Mouse (Mus musculus): ENCODE measurements around the gene 1110051M20Rik. TPM values are rescaled to one million over a fixed set of nuclear protein-coding genes. Genes with fewer than 3 reads are reported as not detected.
A peak's percentile ranks its signal among the peaks of the same experiment; 100 is the strongest.
"Not testable (repeated sequence)": the region's sequence is repeated elsewhere in the genome, so short reads cannot be mapped to it uniquely, and the experiment has no call there.

1110051M20Rik gene
- 98.5 and 98.6 TPM in 2 replicates for polyA plus RNA-seq (2014; fragmentation: Nextera tagmentation; extraction: Ambion mirVana)

GRCm38 (mm10) chr2:91444286-91444892 is at the start of gene 1110051M20Rik:
Gene 1110051M20Rik, minus strand, starts transcription at chr2:91444704.
- Histone ChIP-seq H3K9me3 (ENCODE audit: control insufficient read depth, low read length) (no peaks in the 10 kb centered on the region), H3K4me3 (ENCODE audit: low read depth, low read length) (peak within 1 kb of the TSS; percentile 59), H3K27ac (ENCODE audit: low read depth, low read length) (no peak within 1 kb of the TSS), H3K4me1 (ENCODE audit: control insufficient read depth, insufficient read depth, low read length) (no peaks in the 10 kb centered on the region), H3K4me2 (ENCODE audit: low read depth) (peak within 1 kb of the TSS; percentile 50), H3K36me3 (ENCODE audit: control insufficient read depth, insufficient read depth, low read length) (no peaks in the 10 kb centered on the region), H3K9ac (ENCODE audit: low read length) (peak within 1 kb of the TSS; percentile 62), H3K27me3 (ENCODE audit: control insufficient read depth, insufficient read depth, low read length) (no peaks in the 10 kb centered on the region)
- peak; percentile 92 for ATAC-seq (ENCODE audit: insufficient read depth, low FRiP score, low TSS enrichment)
- peak; percentile 88 for DNase-seq (ENCODE audit: low spot score)
- WGBS: under 1% methylated on average over 19 of the region's 19 CpGs

GRCm38 (mm10) chr2:91493981-91494380 is 49.5 kb upstream of the 1110051M20Rik start:
- no peak for ATAC-seq (ENCODE audit: insufficient read depth, low FRiP score, low TSS enrichment)
- Histone ChIP-seq H3K4me2 (ENCODE audit: low read depth) (no peak overlapping the region), H3K9me3 (ENCODE audit: control insufficient read depth, low read length) (no peaks in the 10 kb centered on the region), H3K4me1 (ENCODE audit: control insufficient read depth, insufficient read depth, low read length) (no peaks in the 10 kb centered on the region), H3K36me3 (ENCODE audit: control insufficient read depth, insufficient read depth, low read length) (peaks cover 19% of the 10 kb centered on the region), H3K27me3 (ENCODE audit: control insufficient read depth, insufficient read depth, low read length) (no peaks in the 10 kb centered on the region), H3K4me3 (ENCODE audit: low read depth, low read length) (no peak overlapping the region), H3K27ac (ENCODE audit: low read depth, low read length) (no peak overlapping the region), H3K9ac (ENCODE audit: low read length) (no peak overlapping the region)
- whole genome bisulfite sequencing: 94% methylated on average over 9 of the region's 9 CpGs
- DNase-seq (ENCODE audit: low spot score): no peak

DNA sequence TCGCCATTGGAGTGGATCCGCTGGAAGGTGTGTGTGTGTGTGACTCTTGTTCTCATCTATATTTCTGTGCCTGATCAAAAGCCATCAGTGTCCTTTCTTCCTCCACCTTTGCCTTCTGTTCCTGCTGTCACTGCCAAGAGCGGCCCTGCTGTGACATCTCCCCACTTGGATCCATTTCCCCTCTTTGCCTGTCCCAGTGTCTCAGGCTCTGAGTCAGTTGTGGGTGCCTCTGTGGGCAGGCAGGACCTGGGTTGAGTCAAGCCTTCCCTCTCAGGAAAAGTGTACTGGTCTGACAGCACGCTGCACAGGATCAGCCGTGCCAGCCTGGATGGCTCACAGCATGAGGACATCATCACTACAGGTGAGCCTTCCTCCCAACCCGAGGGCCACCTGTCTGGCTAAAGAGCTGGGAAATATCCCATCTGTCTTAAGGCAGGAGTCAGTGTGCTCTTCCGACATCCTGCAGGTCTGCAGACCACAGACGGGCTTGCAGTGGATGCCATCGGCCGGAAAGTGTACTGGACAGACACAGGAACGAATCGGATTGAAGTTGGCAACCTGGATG is 47.6 kb upstream of the 1110051M20Rik start:
- no peaks in the 10 kb centered on the region for H3K27me3 ChIP-seq (ENCODE audit: control insufficient read depth, insufficient read depth, low read length)
- DNase-seq (ENCODE audit: low spot score) (no peak), ATAC-seq (ENCODE audit: insufficient read depth, low FRiP score, low TSS enrichment) (no peak)
- H3K9me3 ChIP-seq (ENCODE audit: control insufficient read depth, low read length): no peaks in the 10 kb centered on the region
- H3K27ac ChIP-seq (ENCODE audit: low read depth, low read length): no peak overlapping the region
- no peak overlapping the region for H3K4me2 ChIP-seq (ENCODE audit: low read depth)
- H3K4me3 ChIP-seq (ENCODE audit: low read depth, low read length): no peak overlapping the region
- H3K36me3 ChIP-seq (ENCODE audit: control insufficient read depth, insufficient read depth, low read length): peaks cover 21% of the 10 kb centered on the region
- WGBS: 95% methylated on average over 12 of the region's 12 CpGs
- H3K9ac ChIP-seq (ENCODE audit: low read length): no peak overlapping the region; the same call in 1 of the 2 replicates
- no peaks in the 10 kb centered on the region for H3K4me1 ChIP-seq (ENCODE audit: control insufficient read depth, insufficient read depth, low read length)

- not testable (repeated sequence) for DNase-seq (ENCODE audit: low spot score); H3K27me3 ChIP-seq (ENCODE audit: control insufficient read depth, insufficient read depth, low read length); H3K4me3 ChIP-seq (ENCODE audit: low read depth, low read length); H3K9me3 ChIP-seq (ENCODE audit: control insufficient read depth, low read length); H3K4me2 ChIP-seq (ENCODE audit: low read depth); H3K4me1 ChIP-seq (ENCODE audit: control insufficient read depth, insufficient read depth, low read length); ATAC-seq (ENCODE audit: insufficient read depth, low FRiP score, low TSS enrichment); H3K27ac ChIP-seq (ENCODE audit: low read depth, low read length); H3K9ac ChIP-seq (ENCODE audit: low read length)
- H3K36me3 ChIP-seq (ENCODE audit: control insufficient read depth, insufficient read depth, low read length): peaks cover 12% of the 10 kb centered on the region
- 90% methylated on average over 1 of the region's 3 CpGs for WGBS
These were observed 42.8 kb upstream of the 1110051M20Rik start for GRCm38 (mm10) chr2:91487295-91487694.

DNA sequence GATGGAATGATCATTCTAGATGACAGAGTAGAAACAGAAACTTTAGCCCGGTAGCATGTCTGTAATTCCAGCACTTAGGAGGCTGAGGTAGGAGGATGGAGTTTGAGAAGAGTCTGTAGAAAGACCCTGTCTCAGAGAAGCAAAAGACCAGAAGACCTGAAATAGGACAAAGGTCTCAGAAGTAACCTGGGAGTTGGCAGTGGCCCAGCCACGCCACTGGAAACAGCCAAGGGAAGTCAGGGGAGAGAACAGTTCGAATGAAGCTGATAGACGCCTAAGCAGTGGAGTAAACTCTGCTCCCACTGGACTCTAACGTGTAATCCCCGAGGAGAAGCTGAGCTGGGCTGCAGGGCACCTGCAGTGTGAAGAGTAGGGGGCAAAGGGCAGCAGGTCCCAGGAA is 40.8 kb upstream of the 1110051M20Rik start:
- ATAC-seq (ENCODE audit: insufficient read depth, low FRiP score, low TSS enrichment): no peak
- 89% methylated on average over 6 of the region's 6 CpGs for WGBS

DNA sequence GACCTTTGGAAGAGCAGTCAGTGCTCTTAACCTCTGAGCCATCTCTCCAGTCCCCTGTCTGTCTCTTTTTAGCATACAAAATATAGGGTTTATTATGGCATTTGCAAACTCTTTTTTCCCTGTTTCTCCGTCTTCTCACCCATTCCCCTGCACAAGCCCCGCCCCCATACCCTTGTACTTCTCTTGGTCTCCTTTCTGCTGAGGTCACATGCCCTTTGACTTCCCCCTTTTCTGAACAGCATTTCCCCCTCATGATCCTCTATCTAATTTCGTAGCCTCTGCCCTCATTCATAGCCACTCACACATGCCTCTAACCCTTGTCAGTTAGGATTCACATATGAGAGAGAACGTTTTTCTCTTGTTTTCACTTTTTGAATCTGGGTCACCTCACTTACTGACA is 40.2 kb upstream of the 1110051M20Rik start:
- no peak for ATAC-seq (ENCODE audit: insufficient read depth, low FRiP score, low TSS enrichment)
- 84% methylated on average over 4 of the region's 4 CpGs for WGBS
- no peak for DNase-seq (ENCODE audit: low spot score)
- Histone ChIP-seq H3K4me1 (ENCODE audit: control insufficient read depth, insufficient read depth, low read length) (no peaks in the 10 kb centered on the region), H3K9ac (ENCODE audit: low read length) (no peak overlapping the region), H3K4me3 (ENCODE audit: low read depth, low read length) (no peak overlapping the region), H3K4me2 (ENCODE audit: low read depth) (no peak overlapping the region), H3K27me3 (ENCODE audit: control insufficient read depth, insufficient read depth, low read length) (no peaks in the 10 kb centered on the region), H3K9me3 (ENCODE audit: control insufficient read depth, low read length) (no peaks in the 10 kb centered on the region), H3K27ac (ENCODE audit: low read depth, low read length) (no peak overlapping the region), H3K36me3 (ENCODE audit: control insufficient read depth, insufficient read depth, low read length) (peaks cover 8% of the 10 kb centered on the region)

More for the DNA sequence above, 40.8 kb upstream of the 1110051M20Rik start:
- no peak for DNase-seq (ENCODE audit: low spot score)
- Histone ChIP-seq H3K4me3 (ENCODE audit: low read depth, low read length) (no peak overlapping the region), H3K4me2 (ENCODE audit: low read depth) (no peak overlapping the region), H3K9ac (ENCODE audit: low read length) (no peak overlapping the region), H3K9me3 (ENCODE audit: control insufficient read depth, low read length) (no peaks in the 10 kb centered on the region), H3K4me1 (ENCODE audit: control insufficient read depth, insufficient read depth, low read length) (no peaks in the 10 kb centered on the region), H3K36me3 (ENCODE audit: control insufficient read depth, insufficient read depth, low read length) (peaks cover 11% of the 10 kb centered on the region), H3K27ac (ENCODE audit: low read depth, low read length) (no peak overlapping the region), H3K27me3 (ENCODE audit: control insufficient read depth, insufficient read depth, low read length) (no peaks in the 10 kb centered on the region)

- Histone ChIP-seq H3K36me3 (ENCODE audit: control insufficient read depth, insufficient read depth, low read length) (peaks cover 6% of the 10 kb centered on the region), H3K9me3 (ENCODE audit: control insufficient read depth, low read length) (no peaks in the 10 kb centered on the region), H3K4me1 (ENCODE audit: control insufficient read depth, insufficient read depth, low read length) (no peaks in the 10 kb centered on the region), H3K27me3 (ENCODE audit: control insufficient read depth, insufficient read depth, low read length) (no peaks in the 10 kb centered on the region), H3K4me3 (ENCODE audit: low read depth, low read length) (no peak overlapping the region), H3K9ac (ENCODE audit: low read length) (no peak overlapping the region), H3K27ac (ENCODE audit: low read depth, low read length) (no peak overlapping the region), H3K4me2 (ENCODE audit: low read depth) (no peak overlapping the region)
- WGBS: 78% methylated on average over 6 of the region's 6 CpGs
- DNase-seq (ENCODE audit: low spot score) (peak; percentile 47), ATAC-seq (ENCODE audit: insufficient read depth, low FRiP score, low TSS enrichment) (peak; percentile 67; the same call in 1 of the 2 replicates)
These were observed 36.5 kb upstream of the 1110051M20Rik start for GRCm38 (mm10) chr2:91480805-91481514.

- Histone ChIP-seq H3K27ac (ENCODE audit: low read depth, low read length) (no peak overlapping the region), H3K9me3 (ENCODE audit: control insufficient read depth, low read length) (no peaks in the 10 kb centered on the region), H3K9ac (ENCODE audit: low read length) (no peak overlapping the region), H3K36me3 (ENCODE audit: control insufficient read depth, insufficient read depth, low read length) (peaks cover 6% of the 10 kb centered on the region), H3K4me1 (ENCODE audit: control insufficient read depth, insufficient read depth, low read length) (no peaks in the 10 kb centered on the region), H3K27me3 (ENCODE audit: control insufficient read depth, insufficient read depth, low read length) (no peaks in the 10 kb centered on the region), H3K4me3 (ENCODE audit: low read depth, low read length) (no peak overlapping the region), H3K4me2 (ENCODE audit: low read depth) (no peak overlapping the region)
- no peak for ATAC-seq (ENCODE audit: insufficient read depth, low FRiP score, low TSS enrichment)
- no peak for DNase-seq (ENCODE audit: low spot score)
- 96% methylated on average over 9 of the region's 9 CpGs for WGBS
These were observed 35.9 kb upstream of the 1110051M20Rik start for GRCm38 (mm10) chr2:91480399-91480801.

Data from neural tube, embryonic 11.5 days (tissue).